Mouse (Mus musculus) embryo, embryonic 9.5 days (tissue): ENCODE measurements at regions not wholly inside any gene's neighbourhood (a gene's known extent, or its start where the extent isn't known, plus 50 kb on each side); places are given as distances from the start of the nearest gene placed in this dataset.
A peak's percentile ranks its signal among the peaks of the same experiment; 100 is the strongest.

Experiments used
- DNase-seq: peaks from one replicate; pipeline ENCODE4 v3.0.0-alpha.2; 2017; ENCODE audit errors: extremely low spot score

DNA sequence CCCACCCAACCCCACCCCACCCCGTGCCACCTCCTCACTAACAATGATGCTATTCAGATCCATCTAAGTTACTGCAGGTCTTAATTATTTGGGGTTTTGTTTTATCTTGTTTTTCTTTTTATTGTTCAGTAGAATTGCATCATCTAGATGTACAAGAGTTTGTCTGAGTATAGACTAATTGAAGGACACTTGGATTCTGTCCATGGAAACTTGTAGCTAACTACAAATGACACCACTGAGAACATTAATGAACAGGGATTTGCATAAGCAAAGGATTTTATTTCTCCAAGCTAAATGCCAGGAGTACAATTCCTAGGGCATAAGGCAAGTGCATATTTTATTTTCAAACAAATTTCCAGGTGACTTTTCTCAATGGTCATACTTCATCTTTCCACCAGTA, 318.4 kb upstream of the Slc7a11 start:
- no peak for DNase-seq

DNA sequence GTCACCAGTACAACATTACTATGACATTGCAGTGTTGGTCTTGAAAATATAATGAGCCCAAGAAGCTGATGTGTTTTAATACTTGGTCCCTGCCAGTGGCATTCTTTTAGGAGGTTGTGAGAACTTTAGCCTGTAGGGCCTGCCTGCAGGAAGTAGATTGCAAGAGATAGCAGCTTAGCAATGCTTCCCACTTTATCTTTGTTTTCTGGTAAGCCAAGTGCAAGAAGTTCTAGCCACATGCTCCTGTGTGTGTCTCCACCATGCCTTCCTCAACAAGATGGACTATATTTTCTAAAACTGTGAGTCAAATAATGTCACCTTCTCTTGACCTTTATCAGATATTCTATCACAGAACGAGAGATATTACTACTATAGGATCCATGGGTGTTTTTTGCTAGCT, 314.7 kb upstream of the Slc7a11 start:
- no peak for DNase-seq

DNA sequence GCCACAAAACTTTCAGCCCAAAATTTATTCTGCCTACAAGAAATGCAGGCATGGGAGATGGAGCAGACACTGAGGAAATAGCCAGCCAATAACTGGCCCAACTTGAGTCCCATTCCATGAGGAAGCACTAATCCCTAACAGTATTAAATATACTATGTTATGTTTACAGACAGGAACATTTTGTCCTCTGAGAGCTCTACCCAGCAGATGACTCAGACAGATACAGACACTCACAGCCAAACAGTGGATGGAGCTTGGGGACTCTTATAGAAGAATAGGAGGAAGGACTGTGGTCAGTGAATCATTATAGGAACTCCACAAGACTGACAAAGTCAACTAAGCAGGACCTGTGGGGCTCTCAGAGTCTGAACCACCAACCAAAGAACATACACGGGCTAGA, 293.8 kb upstream of the Slc7a11 start:
- no peak for DNase-seq

DNA sequence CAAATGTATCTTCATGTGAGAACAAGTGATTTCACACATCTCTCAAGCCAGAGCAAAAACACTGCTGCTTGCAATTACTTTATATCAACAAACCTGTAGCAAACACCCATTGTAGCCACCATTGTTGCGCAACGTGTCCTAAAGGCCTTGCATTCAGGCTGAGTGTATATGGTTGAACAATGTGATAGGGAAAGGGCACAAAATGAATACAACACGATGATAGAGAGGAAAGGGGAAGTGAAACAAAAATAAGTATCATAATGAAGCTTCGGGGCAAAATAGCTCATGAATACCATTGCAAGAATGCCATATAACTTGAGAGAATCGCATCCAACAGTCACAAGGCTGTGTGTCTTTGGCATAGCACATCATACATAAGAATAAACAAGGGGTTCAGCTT, 275.6 kb upstream of the Slc7a11 start:
- DNase-seq = no peak

- no peak for DNase-seq
These were observed 270.0 kb upstream of the Slc7a11 start for GRCm38 (mm10) chr3:50713463-50713862.

GRCm38 (mm10) chr3:50709415-50709989, 266.1 kb upstream of the Slc7a11 start:
- peak; percentile 22 for DNase-seq

DNA sequence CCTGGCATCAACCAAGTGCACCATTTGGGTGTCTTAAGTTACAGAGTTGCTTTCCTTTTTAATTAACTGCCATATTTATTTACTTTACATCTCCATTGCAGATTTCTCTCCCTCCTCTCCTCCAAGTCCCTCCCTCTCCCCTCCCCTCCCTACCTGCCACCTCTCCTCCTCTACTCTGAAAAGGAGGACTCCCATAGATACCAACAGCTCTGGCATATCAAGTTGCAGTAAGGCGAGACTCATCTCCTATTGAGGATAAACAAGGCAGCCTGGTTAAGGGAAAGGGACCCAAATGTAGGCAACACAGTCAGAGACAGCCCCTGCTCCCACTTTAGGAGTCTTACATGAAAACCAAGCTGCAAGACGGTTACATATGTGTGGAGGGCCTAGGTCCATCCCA, 263.3 kb upstream of the Slc7a11 start:
- DNase-seq = no peak

GRCm38 (mm10) chr3:50694904-50695680, 251.7 kb upstream of the Slc7a11 start:
- no peak for DNase-seq

- DNase-seq = no peak
These were observed 251.1 kb upstream of the Slc7a11 start for GRCm38 (mm10) chr3:50694497-50694896.

- DNase-seq = no peak
These were observed 248.9 kb upstream of the Slc7a11 start for GRCm38 (mm10) chr3:50692306-50692705.

DNA sequence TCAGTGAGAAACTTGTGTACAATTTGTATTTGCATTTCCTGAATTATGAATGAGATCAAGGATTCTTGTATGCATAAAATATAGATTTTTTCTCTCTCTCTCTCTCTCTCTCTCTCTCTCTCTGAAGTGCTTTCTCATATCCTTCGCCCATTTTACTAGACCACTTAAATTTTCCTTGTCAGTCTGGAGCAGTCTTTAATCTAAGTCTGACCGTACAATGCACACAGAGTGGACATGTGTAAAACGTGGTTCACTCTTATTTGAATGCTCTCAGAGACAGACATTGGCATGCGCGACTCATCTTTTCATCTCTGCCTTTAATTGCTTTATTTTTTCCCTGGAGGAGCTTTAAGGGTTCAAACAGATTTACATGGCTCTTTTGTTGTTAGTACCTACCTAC, 247.3 kb upstream of the Slc7a11 start:
- DNase-seq = no peak

DNA sequence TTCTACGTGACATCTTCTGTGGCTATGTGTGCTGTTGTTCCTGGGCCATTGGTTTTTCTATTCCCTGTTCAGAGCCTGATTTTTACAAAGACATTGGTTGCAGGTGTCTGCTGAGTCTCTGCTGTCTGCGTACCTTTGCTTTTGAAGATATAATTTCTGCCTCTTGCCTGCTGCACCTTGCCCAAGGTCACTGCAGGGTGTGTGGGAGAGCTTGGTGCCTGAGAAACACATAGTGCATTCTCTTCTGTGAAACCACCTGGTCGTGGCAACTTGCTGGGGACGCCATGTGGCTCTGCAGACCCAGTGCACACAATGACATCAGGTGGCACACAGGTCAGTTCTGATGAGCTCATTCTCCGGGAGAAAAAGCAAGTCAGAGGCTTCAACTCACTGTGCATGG, 246.0 kb upstream of the Slc7a11 start:
- DNase-seq = no peak

- no peak for DNase-seq
These were observed 244.3 kb upstream of the Slc7a11 start for GRCm38 (mm10) chr3:50687755-50688154.

DNA sequence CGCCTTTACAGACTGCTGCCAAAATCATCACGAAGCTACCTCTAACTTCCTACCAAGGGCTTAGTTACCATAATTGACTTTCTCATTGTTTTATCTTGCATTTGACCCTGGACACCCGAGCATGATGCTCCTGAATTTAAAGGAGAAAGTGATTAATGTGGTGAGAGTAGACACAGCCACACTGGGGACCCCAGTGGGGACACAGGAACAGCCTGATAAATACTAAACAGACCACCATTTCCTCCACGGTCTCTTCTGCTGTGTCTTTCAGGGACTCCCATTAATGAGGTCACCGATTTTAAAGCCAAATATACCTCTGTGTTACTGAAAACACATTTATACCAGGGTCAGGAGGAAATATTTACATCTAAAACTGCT, 235.2 kb upstream of the Slc7a11 start:
- no peak for DNase-seq

DNA sequence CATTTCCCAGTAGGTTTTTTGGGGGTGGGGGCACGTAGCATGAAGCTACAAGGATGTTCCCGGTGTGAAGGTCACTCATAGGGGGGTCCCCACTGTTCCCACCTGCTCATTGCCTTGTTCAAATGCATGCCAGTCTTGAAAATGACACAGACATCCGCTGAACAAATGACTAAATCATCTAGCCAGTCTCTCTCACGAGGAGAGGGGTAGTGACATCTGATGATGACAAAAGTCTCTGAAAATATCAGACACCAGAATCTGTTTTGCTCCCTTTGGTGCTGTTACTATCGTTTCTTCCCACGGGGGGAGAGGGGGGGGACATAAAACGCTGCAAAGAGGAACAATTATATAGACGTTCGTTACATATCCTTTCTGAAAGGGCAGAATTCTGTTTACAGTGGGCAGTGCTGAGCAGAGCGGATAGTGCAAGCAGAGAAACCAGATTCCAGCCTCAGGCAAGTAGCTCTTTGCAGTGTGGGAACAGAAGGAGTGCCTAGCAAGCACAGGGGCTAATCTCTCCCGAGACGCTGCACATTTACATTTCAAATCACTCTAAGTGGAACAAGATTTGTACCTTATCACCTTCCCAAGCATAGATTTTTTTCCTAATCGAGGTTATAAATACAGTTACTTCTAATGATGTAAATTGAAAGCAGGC, 234.7 kb upstream of the Slc7a11 start:
- DNase-seq = no peak

DNA sequence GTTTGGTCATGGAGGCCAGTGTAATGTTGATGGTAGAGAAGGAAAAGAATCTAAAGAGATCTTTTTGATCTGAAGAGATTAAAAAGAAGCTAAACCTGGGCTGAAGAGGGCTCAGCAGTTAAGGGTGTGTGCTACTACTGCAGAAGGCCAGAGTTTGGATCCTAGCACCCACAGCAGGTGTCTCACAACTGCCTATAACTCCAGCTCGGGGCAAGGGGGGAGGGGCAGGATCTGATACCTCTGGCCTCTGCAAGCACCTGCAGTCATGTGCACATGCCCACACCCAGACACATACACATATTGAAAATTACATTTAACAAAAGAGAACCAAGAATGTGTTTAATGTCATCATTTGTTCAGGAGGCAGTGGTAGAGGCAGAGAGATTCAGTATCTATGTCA, 232.4 kb upstream of the Slc7a11 start:
- no peak for DNase-seq

DNA sequence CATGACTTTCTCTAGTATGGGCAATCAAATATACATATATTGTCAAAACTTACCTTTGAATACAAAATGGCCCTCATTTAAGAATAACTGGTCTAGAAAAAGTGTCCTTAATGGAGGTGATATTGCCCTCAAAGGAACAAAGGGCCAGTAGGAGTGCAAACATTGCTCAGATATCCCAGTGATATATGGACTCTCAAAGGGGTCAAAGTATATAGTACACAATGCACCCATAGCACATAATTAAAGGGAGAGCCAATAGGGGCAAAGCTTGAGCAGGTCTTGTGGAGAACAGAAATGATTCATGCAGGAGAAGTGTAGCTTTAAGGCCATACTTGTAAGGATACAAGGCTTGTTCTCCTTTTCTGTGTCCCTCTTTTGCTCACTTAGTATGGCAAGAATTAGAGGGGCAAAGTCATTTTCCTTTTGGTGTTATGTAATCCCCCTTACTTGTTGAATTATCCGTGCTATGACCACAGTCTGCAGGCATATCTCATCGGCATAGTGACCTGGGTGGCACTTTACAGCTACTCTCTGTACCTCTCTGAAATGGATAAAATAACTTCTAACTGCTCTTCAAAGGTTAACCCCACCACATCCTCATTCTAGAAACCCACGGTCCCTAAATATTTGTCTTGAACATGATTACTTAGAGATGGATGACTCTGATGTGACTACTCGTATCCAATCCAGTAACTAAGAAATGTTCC, 231.6 kb upstream of the Slc7a11 start:
- no peak for DNase-seq

GRCm38 (mm10) chr3:50665316-50665715, 221.9 kb upstream of the Slc7a11 start:
- no peak for DNase-seq

- DNase-seq = no peak
These were observed 217.6 kb upstream of the Slc7a11 start for GRCm38 (mm10) chr3:50660966-50661365.

DNA sequence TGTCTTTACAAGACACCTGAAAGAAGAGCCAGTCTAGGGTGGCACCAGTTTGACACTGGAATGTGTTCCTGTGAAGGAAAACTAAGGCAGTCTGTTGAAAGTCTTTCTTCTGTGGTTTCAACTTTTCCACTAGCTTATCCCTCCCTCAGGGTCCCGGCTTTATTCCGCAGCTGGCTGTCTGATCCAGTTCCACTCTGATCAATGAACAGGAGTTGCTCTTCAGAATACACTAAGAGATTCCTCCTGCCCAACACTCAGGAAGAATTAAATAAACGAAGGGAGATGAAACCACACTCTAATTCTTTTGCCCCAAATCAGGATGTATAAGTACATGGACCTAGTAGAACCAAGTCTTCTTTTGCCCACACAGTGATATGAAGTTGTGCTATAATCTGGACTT, 217.2 kb upstream of the Slc7a11 start:
- no peak for DNase-seq

- DNase-seq = no peak
These were observed 214.5 kb upstream of the Slc7a11 start for GRCm38 (mm10) chr3:50657890-50658289.

GRCm38 (mm10) chr3:50654441-50654840, 211.0 kb upstream of the Slc7a11 start:
- no peak for DNase-seq

DNA sequence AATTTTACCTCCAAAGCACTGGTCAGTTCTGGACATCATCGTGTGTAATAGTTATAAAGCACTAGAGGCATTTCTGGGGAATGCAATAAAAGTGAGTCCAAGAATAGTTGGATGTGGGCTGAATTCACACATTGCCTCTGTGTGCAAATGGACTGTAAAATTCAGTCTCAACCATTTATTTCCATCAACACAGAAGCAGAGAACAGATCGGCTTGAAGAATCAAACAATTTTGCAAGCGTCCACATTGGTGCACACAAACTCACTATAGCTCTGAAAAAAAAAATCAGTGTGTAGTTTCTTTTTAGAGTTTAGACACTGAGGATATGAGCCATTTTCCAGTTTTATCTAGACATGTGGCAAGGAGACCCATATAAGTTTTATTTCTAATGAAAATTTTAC, 208.9 kb upstream of the Slc7a11 start:
- DNase-seq = no peak
